Mouse (Mus musculus): ENCODE measurements around the gene Cux2. TPM values are rescaled to one million over a fixed set of nuclear protein-coding genes. Genes with fewer than 3 reads are reported as not detected.

Gene Cux2
- total and polyA plus RNA-seq, 3 experiments = 0.17 TPM; not detected in 2

GRCm38 (mm10) chr5:122083282-122083681 lies 33.4 kb upstream of the Cux2 start:
- in situ Hi-C loops (cut with MboI; ENCODE audit: low pct_ligation_motif_present, low pct_unique_long_range_greater_than_20kb, low sequenced_read_pairs) (no loop called here), dilution Hi-C loops (cut with MboI; ENCODE audit: extremely low pct_ligation_motif_present, extremely low pct_unique_long_range_greater_than_20kb, low sequenced_read_pairs) (no loop called here)
- peaks cover 29% of the 10 kb centered on the region for H3K27me3 ChIP-seq (replicated peaks)
- DNase-seq (ENCODE audit: extremely low read depth) = no peak
- peaks cover 21% of the 10 kb centered on the region for H3K9me3 ChIP-seq (replicated peaks; ENCODE audit: low read length)
- H3K9ac ChIP-seq (ENCODE audit: insufficient read depth, low read depth) = no peak overlapping the region
- H3K79me2 ChIP-seq (replicated peaks; ENCODE audit: control insufficient read depth, extremely low read depth, insufficient read depth, poor library complexity, severe bottlenecking) = no peaks in the 10 kb centered on the region
- no peak overlapping the region for H3K27ac ChIP-seq (ENCODE audit: insufficient read depth, low read depth)
- peak overlapping the region; percentile 30; the same call in 1 of the 2 replicates for H3K4me2 ChIP-seq (ENCODE audit: insufficient read depth, low read depth, poor library complexity, severe bottlenecking)
- peaks cover 7 to 8% of the 10 kb centered on the region in 2 experiments for H3K4me1 ChIP-seq (ENCODE audit: control insufficient read depth in 1 of 2, insufficient read depth in 2 of 2)
- H3K4me3 ChIP-seq (replicated peaks in 1 of 3; ENCODE audit: low read depth in 2 of 3, low read length in 2 of 3, poor library complexity in 1 of 3) = no peak overlapping the region
- no peaks in the 10 kb centered on the region for H3K36me3 ChIP-seq (replicated peaks in 1 of 2; ENCODE audit: control insufficient read depth in 1 of 2, insufficient read depth in 1 of 2, low read length in 1 of 2)
- TF ChIP-seq ZKSCAN1 (IDR thresholded peaks at IDR 0.05; ENCODE audit: borderline replicate concordance, low read depth, low read length) (no peak), MAFK (IDR thresholded peaks at IDR 0.05; ENCODE audit: insufficient replicate concordance, low read length) (0 out of 2 replicates have a peak, but pooled peaks have one; percentile 60), HCFC1 (IDR thresholded peaks at IDR 0.05; ENCODE audit: low read depth, low read length) (no peak), ZNF384 (IDR thresholded peaks at IDR 0.05; ENCODE audit: low read depth, low read length) (peak; percentile 83), E2F4 (IDR thresholded peaks at IDR 0.05; ENCODE audit: insufficient replicate concordance, low read depth, low read length) (no peak), UBTF (IDR thresholded peaks at IDR 0.05; ENCODE audit: low read depth, low read length) (no peak), ETS1 (conservative IDR thresholded peaks at IDR 0.05; ENCODE audit: low read depth, low read length) (peak; percentile 98), USF1 (IDR thresholded peaks at IDR 0.05; ENCODE audit: low read depth, low read length) (no peak), IRF4 (IDR thresholded peaks at IDR 0.05; ENCODE audit: low read depth, low read length) (peak; percentile 78), PAX5 (IDR thresholded peaks at IDR 0.05; ENCODE audit: low read length) (no peak), RCOR1 (conservative IDR thresholded peaks at IDR 0.05; ENCODE audit: low read depth, low read length) (no peak), NRF1 (IDR thresholded peaks at IDR 0.05; ENCODE audit: low read depth, low read length) (no peak), JUND (conservative IDR thresholded peaks at IDR 0.05; ENCODE audit: low read depth, low read length) (no peak), POLR2AphosphoS2 (IDR thresholded peaks at IDR 0.05; ENCODE audit: low read depth, low read length) (no peak), ZMIZ1 (IDR thresholded peaks at IDR 0.05; ENCODE audit: low read depth, low read length) (no peak), NELFE (IDR thresholded peaks at IDR 0.05; ENCODE audit: low read depth, low read length) (no peak), CHD2 (IDR thresholded peaks at IDR 0.05; ENCODE audit: low read length) (no peak), MAZ (IDR thresholded peaks at IDR 0.05; ENCODE audit: low read depth, low read length) (no peak), GABPA (IDR thresholded peaks at IDR 0.05; ENCODE audit: insufficient replicate concordance, low read depth, low read length) (no peak), CHD1 (IDR thresholded peaks at IDR 0.05; ENCODE audit: low read depth, low read length) (no peak), BHLHE40 (IDR thresholded peaks at IDR 0.05; ENCODE audit: low read depth, low read length) (no peak), MEF2A (IDR thresholded peaks at IDR 0.05; ENCODE audit: borderline replicate concordance, low read depth, low read length) (no peak), CTCF (conservative IDR thresholded peaks at IDR 0.05 in 1 of 2, IDR thresholded peaks at IDR 0.05 in 1 of 2; ENCODE audit: low read depth in 2 of 2, low read length in 2 of 2) (no peak), KAT2A (IDR thresholded peaks at IDR 0.05; ENCODE audit: insufficient replicate concordance, low read length) (no peak), MAX (IDR thresholded peaks at IDR 0.05; ENCODE audit: low read length) (no peak), SIN3A (IDR thresholded peaks at IDR 0.05; ENCODE audit: low read length) (no peak), TCF12 (IDR thresholded peaks at IDR 0.05; ENCODE audit: low read depth, low read length) (no peak), JUN (IDR thresholded peaks at IDR 0.05; ENCODE audit: insufficient read depth, low read depth, low read length) (no peak), MXI1 (IDR thresholded peaks at IDR 0.05; ENCODE audit: low read depth, low read length) (no peak), USF2 (conservative IDR thresholded peaks at IDR 0.05; ENCODE audit: low read depth, low read length) (no peak), POLR2A (IDR thresholded peaks at IDR 0.05; ENCODE audit: low read depth, low read length) (no peak), EP300 (IDR thresholded peaks at IDR 0.05; ENCODE audit: low read length) (no peak), RAD21 (IDR thresholded peaks at IDR 0.05; ENCODE audit: low read depth, low read length) (no peak), MYC (IDR thresholded peaks at IDR 0.05; ENCODE audit: low read depth, low read length) (no peak)
